Mouse (Mus musculus) spleen, adult 2 months (tissue): ENCODE results near the gene Lyl1.

Experiments
- CTCF ChIP-seq: fragments of 200-500 bp; IDR thresholded peaks from 2 replicates; pipeline ENCODE4 v1.5.1; 2011; ENCODE audit warnings: mild to moderate bottlenecking, inconsistent platforms; ENCODE audit not compliant: insufficient read depth, insufficient read length, insufficient replicate concordance; ENCODE audit errors: extremely low read depth
- POLR2A ChIP-seq: fragments of 200-500 bp; IDR thresholded peaks from 2 replicates; pipeline ENCODE4 v1.6.1; 2011; ENCODE audit warnings: low read depth, low read length, inconsistent platforms

DNA sequence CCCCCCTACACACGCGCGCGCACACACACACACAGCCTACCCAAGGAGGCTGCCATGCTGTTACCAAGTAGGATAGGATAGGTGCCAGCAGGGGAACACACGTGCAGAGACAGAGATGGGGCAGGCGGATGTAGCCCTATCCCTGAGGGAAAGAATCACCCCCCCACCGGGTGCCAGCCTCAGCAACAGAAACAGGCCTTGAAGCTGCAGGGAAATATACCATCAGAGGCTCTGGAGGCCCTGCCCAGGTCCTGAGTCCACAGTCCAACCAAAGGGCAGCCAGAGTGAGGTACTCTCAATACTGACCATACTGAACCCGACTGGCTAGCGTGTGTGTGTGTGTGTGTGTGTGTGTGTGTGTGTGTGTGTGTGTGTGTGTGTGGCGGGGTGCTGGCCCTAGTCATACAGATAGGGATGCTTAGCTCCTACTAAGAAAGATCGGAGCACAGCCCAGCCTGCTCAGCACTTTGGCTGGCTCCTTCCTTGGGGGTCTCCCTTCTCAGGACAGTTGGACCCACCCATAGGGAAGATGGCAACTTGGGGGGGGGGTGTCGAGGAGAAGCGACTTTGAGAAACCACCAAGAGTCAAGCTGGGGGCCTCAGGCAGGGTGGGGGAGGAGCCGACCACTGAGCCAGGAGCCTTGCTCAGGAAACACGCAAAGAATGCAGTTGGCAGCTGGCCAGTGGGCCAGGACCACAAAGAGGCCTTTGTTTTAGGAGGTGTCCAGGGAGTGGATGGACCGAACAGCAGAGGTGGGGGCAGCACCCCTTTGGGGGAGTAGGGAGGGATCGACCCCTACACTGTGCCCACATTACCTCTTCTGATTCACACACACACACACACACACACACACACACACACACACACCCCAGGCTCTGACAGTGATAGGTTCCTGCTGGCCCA, 42.5 kb downstream of the Lyl1 start:
- TF ChIP-seq CTCF: no peak
- TF ChIP-seq POLR2A: no peak
